Mouse (Mus musculus) bone marrow macrophage, adult 2 months (primary cell): Measurements from ENCODE around the gene Mical3. TPM values are rescaled to one million over a fixed set of nuclear protein-coding genes. Genes with fewer than 3 reads are reported as not detected.

Experiments
- H3K27ac ChIP-seq: 2 replicates; pipeline ENCODE4 v1.5.1; 2012; ENCODE audit warnings: low read depth, low read length; ENCODE audit not compliant: insufficient read depth
- H3K4me1 ChIP-seq: 2 replicates; pipeline ENCODE4 v1.6.1; 2012; ENCODE audit warnings: low read length; ENCODE audit not compliant: control insufficient read depth, insufficient read depth
- H3K4me3 ChIP-seq: 2 replicates; pipeline ENCODE4 v1.5.1; 2012; ENCODE audit warnings: mild to moderate bottlenecking, low read length, moderate library complexity; ENCODE audit not compliant: insufficient read depth
- CTCF ChIP-seq: IDR thresholded peaks from 2 replicates; pipeline ENCODE4 v1.5.1; 2012; ENCODE audit warnings: low read depth, mild to moderate bottlenecking, low read length, moderate library complexity
- POLR2A ChIP-seq: IDR thresholded peaks from 2 replicates; pipeline ENCODE4 v1.6.1; 2012; ENCODE audit warnings: mild to moderate bottlenecking, low read depth, low read length, borderline replicate concordance
- polyA plus RNA-seq: library from polyadenylated mRNA; stranded (reverse); fragments of >200 nt; gene quantifications from 2 replicates; pipeline ENCODE4 v1.2.4, GENCODE M21; 2012; ENCODE audit not compliant: missing spikeins, insufficient read depth, insufficient read length

The Mical3 gene
- polyA plus RNA-seq, 1 experiment: 4.1 TPM

- Histone ChIP-seq H3K4me1 (peaks cover 37% of the 10 kb centered on the region), H3K27ac (no peak overlapping the region), H3K4me3 (no peak overlapping the region)
- TF ChIP-seq POLR2A (no peak), CTCF (peak; percentile 81)
Measured at GRCm38 (mm10) chr6:120898188-120898833, 232.5 kb downstream of the Mical3 start.

- no peak overlapping the region for H3K27ac ChIP-seq
- H3K4me3 ChIP-seq: no peak overlapping the region
- TF ChIP-seq POLR2A (no peak), CTCF (no peak)
- peaks cover 4% of the 10 kb centered on the region for H3K4me1 ChIP-seq
Measured at GRCm38 (mm10) chr6:120894524-120894923, 236.3 kb downstream of the Mical3 start.

- peaks cover under 1% of the 10 kb centered on the region; the same call in 1 of the 2 replicates for H3K4me1 ChIP-seq
- TF ChIP-seq POLR2A (no peak), CTCF (no peak)
- H3K27ac ChIP-seq: no peak overlapping the region
Measured at GRCm38 (mm10) chr6:120894089-120894488, 236.7 kb downstream of the Mical3 start.

GRCm38 (mm10) chr6:120886696-120887095 lies 244.1 kb downstream of the Mical3 start:
- TF ChIP-seq POLR2A: no peak
- Histone ChIP-seq H3K27ac (no peak overlapping the region), H3K4me1 (peaks cover 12% of the 10 kb centered on the region), H3K4me3 (no peak overlapping the region)

More at GRCm38 (mm10) chr6:120894089-120894488, 236.7 kb downstream of the Mical3 start:
- H3K4me3 ChIP-seq: no peak overlapping the region

- Histone ChIP-seq H3K4me3 (no peak overlapping the region), H3K4me1 (peaks cover 12% of the 10 kb centered on the region), H3K27ac (no peak overlapping the region)
- TF ChIP-seq POLR2A (no peak), CTCF (no peak)
Measured at GRCm38 (mm10) chr6:120884436-120884835, 246.4 kb downstream of the Mical3 start.

Other genes starting within 250 kb of the Mical3 start
- gene Bid, start 214.1 kb downstream of the Mical3 start, polyA plus RNA-seq: 28.1 and 28.9 TPM in 2 replicates
- gene Pex26, start 52.7 kb upstream of the Mical3 start, polyA plus RNA-seq: 4.9 and 5.2 TPM in 2 replicates
- not detected in 2 replicates for gene Tuba8, start 79.7 kb upstream of the Mical3 start, polyA plus RNA-seq
- 28.7 and 31.8 TPM in 2 replicates for gene Usp18, start 114.9 kb upstream of the Mical3 start, polyA plus RNA-seq
- gene Slc6a13, start 169.2 kb upstream of the Mical3 start, polyA plus RNA-seq: 1.1 and 1.3 TPM in 2 replicates
- 20.5 and 25.7 TPM in 2 replicates for gene Slc6a12, start 212.1 kb upstream of the Mical3 start, polyA plus RNA-seq